Mouse (Mus musculus): Measurements from ENCODE around the gene Kremen1. TPM values are rescaled to one million over a fixed set of nuclear protein-coding genes. Genes with fewer than 3 reads are reported as not detected.

The Kremen1 gene
- polyA plus RNA-seq, 1 experiment: 28.3 TPM

- Histone ChIP-seq H3K4me3 (ENCODE audit: insufficient read depth, low read length) (no peak overlapping the region), H3K4me1 (ENCODE audit: control insufficient read depth, insufficient read depth, low read length) (peaks cover 21% of the 10 kb centered on the region), H3K27ac (ENCODE audit: insufficient read depth, low read length) (no peak overlapping the region)
- TF ChIP-seq CTCF (IDR thresholded peaks at IDR 0.05; ENCODE audit: borderline replicate concordance, insufficient read depth, low read length): peak; percentile 37; the same call in 1 of the 2 replicates
- TF ChIP-seq POLR2A (IDR thresholded peaks at IDR 0.05; ENCODE audit: low read depth, low read length): no peak
Measured at GRCm38 (mm10) chr11:5290691-5291090, 29.3 kb upstream of the Kremen1 start.

GRCm38 (mm10) chr11:5289826-5290580 is 28.6 kb upstream of the Kremen1 start:
- peaks cover 14% of the 10 kb centered on the region for H3K4me1 ChIP-seq (ENCODE audit: control insufficient read depth, insufficient read depth, low read length)
- TF ChIP-seq CTCF (IDR thresholded peaks at IDR 0.05; ENCODE audit: borderline replicate concordance, insufficient read depth, low read length) (no peak), POLR2A (IDR thresholded peaks at IDR 0.05; ENCODE audit: low read depth, low read length) (no peak)
- no peak overlapping the region for H3K27ac ChIP-seq (ENCODE audit: insufficient read depth, low read length)
- no peak overlapping the region for H3K4me3 ChIP-seq (ENCODE audit: insufficient read depth, low read length)

DNA sequence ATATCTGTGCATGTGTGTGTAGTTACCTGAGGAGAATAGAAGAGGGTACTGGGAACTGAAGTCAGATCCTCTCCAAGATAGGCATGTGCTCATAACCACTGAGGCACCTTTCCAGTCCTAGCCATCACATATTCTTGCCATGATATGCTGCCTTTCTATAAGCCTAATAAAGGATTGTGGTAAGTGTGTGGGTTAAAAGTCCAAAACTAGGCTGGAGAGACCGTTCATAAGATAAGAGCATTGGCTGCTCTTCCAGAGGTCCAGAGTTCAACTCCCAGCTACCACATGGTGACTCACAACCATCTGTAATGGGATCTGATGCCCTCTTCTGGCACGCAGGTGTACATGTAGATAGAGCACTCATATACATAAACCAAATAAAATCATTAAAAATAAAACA is 22.6 kb upstream of the Kremen1 start:
- peaks cover 5% of the 10 kb centered on the region; the same call in 1 of the 2 replicates for H3K4me1 ChIP-seq (ENCODE audit: control insufficient read depth, insufficient read depth, low read length)
- TF ChIP-seq CTCF (IDR thresholded peaks at IDR 0.05; ENCODE audit: borderline replicate concordance, insufficient read depth, low read length) (no peak), POLR2A (IDR thresholded peaks at IDR 0.05; ENCODE audit: low read depth, low read length) (no peak)
- H3K4me3 ChIP-seq (ENCODE audit: insufficient read depth, low read length): no peak overlapping the region
- H3K27ac ChIP-seq (ENCODE audit: insufficient read depth, low read length): no peak overlapping the region

GRCm38 (mm10) chr11:5280932-5281331 is 19.6 kb upstream of the Kremen1 start:
- H3K27ac ChIP-seq (ENCODE audit: insufficient read depth, low read length): no peak overlapping the region
- no peaks in the 10 kb centered on the region for H3K4me1 ChIP-seq (ENCODE audit: control insufficient read depth, insufficient read depth, low read length)
- no peak overlapping the region for H3K4me3 ChIP-seq (ENCODE audit: insufficient read depth, low read length)
- TF ChIP-seq CTCF (IDR thresholded peaks at IDR 0.05; ENCODE audit: borderline replicate concordance, insufficient read depth, low read length) (no peak), POLR2A (IDR thresholded peaks at IDR 0.05; ENCODE audit: low read depth, low read length) (no peak)

- Histone ChIP-seq H3K4me3 (ENCODE audit: insufficient read depth, low read length) (no peak overlapping the region), H3K4me1 (ENCODE audit: control insufficient read depth, insufficient read depth, low read length) (no peaks in the 10 kb centered on the region), H3K27ac (ENCODE audit: insufficient read depth, low read length) (no peak overlapping the region)
- TF ChIP-seq CTCF (IDR thresholded peaks at IDR 0.05; ENCODE audit: borderline replicate concordance, insufficient read depth, low read length) (no peak), POLR2A (IDR thresholded peaks at IDR 0.05; ENCODE audit: low read depth, low read length) (no peak)
Measured at GRCm38 (mm10) chr11:5278463-5278862, 17.1 kb upstream of the Kremen1 start.

- no peak for TF ChIP-seq POLR2A (IDR thresholded peaks at IDR 0.05; ENCODE audit: low read depth, low read length)
- TF ChIP-seq CTCF (IDR thresholded peaks at IDR 0.05; ENCODE audit: borderline replicate concordance, insufficient read depth, low read length): no peak
- Histone ChIP-seq H3K4me1 (ENCODE audit: control insufficient read depth, insufficient read depth, low read length) (no peaks in the 10 kb centered on the region), H3K4me3 (ENCODE audit: insufficient read depth, low read length) (no peak overlapping the region), H3K27ac (ENCODE audit: insufficient read depth, low read length) (no peak overlapping the region)
Measured at GRCm38 (mm10) chr11:5277307-5277971, 16.1 kb upstream of the Kremen1 start.

GRCm38 (mm10) chr11:5275216-5275615 is 13.9 kb upstream of the Kremen1 start:
- no peak overlapping the region for H3K27ac ChIP-seq (ENCODE audit: insufficient read depth, low read length)
- no peak for TF ChIP-seq CTCF (IDR thresholded peaks at IDR 0.05; ENCODE audit: borderline replicate concordance, insufficient read depth, low read length)
- no peak for TF ChIP-seq POLR2A (IDR thresholded peaks at IDR 0.05; ENCODE audit: low read depth, low read length)
- peaks cover 2% of the 10 kb centered on the region; the same call in 1 of the 2 replicates for H3K4me1 ChIP-seq (ENCODE audit: control insufficient read depth, insufficient read depth, low read length)
- no peak overlapping the region for H3K4me3 ChIP-seq (ENCODE audit: insufficient read depth, low read length)

- no peak for TF ChIP-seq POLR2A (IDR thresholded peaks at IDR 0.05; ENCODE audit: low read depth, low read length)
- Histone ChIP-seq H3K27ac (ENCODE audit: insufficient read depth, low read length) (no peak overlapping the region), H3K4me3 (ENCODE audit: insufficient read depth, low read length) (no peak overlapping the region), H3K4me1 (ENCODE audit: control insufficient read depth, insufficient read depth, low read length) (peaks cover 2% of the 10 kb centered on the region; the same call in 1 of the 2 replicates)
Measured at GRCm38 (mm10) chr11:5272536-5273234, 11.3 kb upstream of the Kremen1 start.

DNA sequence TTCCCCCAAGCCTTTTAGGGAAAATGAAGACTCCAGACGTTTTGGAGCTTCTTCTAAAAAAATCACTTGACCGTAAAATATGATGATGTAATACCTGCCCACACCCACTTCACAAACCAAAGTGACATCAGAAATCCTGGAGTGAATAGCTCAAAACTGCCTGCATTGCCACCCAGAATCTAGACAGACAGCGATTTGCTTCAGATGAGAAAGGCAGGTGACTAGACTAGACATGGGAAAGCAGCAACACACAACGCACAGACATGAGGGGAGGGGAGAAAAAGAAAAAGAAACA is 10.7 kb upstream of the Kremen1 start:
- Histone ChIP-seq H3K4me3 (ENCODE audit: insufficient read depth, low read length) (no peak overlapping the region), H3K4me1 (ENCODE audit: control insufficient read depth, insufficient read depth, low read length) (peaks cover 2% of the 10 kb centered on the region; the same call in 1 of the 2 replicates), H3K27ac (ENCODE audit: insufficient read depth, low read length) (no peak overlapping the region)
- no peak for TF ChIP-seq CTCF (IDR thresholded peaks at IDR 0.05; ENCODE audit: borderline replicate concordance, insufficient read depth, low read length)
- TF ChIP-seq POLR2A (IDR thresholded peaks at IDR 0.05; ENCODE audit: low read depth, low read length): no peak

Data from embryonic fibroblast, embryonic 13.5 days (primary cell).